Mouse (Mus musculus): ENCODE results near the gene Izumo4. TPM values are rescaled to one million over a fixed set of nuclear protein-coding genes. Genes with fewer than 3 reads are reported as not detected.

Izumo4 gene
- polyA plus RNA-seq, 1 experiment, result 11.0 TPM

DNA sequence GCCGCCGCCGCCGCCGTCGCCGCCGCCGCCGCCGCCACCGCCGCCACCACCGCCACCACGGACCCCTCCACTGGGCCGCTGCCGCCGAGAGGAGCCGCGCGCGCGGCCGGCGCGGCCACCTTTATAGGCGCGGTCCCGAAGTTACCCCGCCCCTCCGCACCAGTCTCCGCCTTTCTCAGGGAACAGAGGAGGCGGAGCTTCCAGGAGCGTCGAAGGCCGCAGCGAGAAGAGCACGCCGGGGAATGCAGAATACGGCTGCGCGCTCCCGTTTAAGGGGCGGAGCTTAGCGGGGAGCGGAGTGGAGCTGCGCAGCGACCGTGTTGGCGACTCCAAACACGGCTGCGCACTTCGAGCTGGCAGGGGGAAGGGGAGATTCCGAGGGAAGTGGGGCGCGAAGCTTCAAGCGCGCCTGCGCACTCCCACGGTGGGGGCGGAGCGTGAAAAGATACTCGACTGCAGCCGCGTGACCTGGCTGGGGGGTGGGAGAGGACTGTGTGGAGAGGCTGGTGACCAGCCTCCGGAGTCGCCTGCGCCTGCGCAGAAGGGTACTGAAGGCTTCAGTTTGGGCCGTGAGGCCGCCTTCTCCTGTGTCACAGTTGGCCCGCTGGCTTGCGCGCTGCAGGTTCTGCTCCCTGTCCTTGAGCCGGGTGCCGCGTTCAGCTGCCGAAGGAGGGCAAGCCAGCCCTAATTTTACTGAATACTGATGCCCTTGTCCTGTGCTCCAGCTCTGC lies 25.6 kb upstream of the Izumo4 start:
- Histone ChIP-seq H3K4me1 (ENCODE audit: control insufficient read depth, insufficient read depth, low read length) (peaks cover 49% of the 10 kb centered on the region), H3K4me3 (ENCODE audit: insufficient read depth, low read length) (peak overlapping the region; percentile 76), H3K27ac (ENCODE audit: insufficient read depth, low read depth, low read length) (peak overlapping the region; percentile 99)
- peak; percentile 80; the same call in 1 of the 2 replicates for TF ChIP-seq POLR2A (IDR thresholded peaks at IDR 0.05; ENCODE audit: borderline replicate concordance, low read depth, low read length)
- no peak for TF ChIP-seq CTCF (IDR thresholded peaks at IDR 0.05; ENCODE audit: low read depth, low read length)

- H3K4me3 ChIP-seq (ENCODE audit: insufficient read depth, low read length), result peak overlapping the region; percentile 76
- H3K27ac ChIP-seq (ENCODE audit: insufficient read depth, low read depth, low read length), result peak overlapping the region; percentile 99
Measured at GRCm38 (mm10) chr10:80677128-80677875, 24.7 kb upstream of the Izumo4 start.

DNA sequence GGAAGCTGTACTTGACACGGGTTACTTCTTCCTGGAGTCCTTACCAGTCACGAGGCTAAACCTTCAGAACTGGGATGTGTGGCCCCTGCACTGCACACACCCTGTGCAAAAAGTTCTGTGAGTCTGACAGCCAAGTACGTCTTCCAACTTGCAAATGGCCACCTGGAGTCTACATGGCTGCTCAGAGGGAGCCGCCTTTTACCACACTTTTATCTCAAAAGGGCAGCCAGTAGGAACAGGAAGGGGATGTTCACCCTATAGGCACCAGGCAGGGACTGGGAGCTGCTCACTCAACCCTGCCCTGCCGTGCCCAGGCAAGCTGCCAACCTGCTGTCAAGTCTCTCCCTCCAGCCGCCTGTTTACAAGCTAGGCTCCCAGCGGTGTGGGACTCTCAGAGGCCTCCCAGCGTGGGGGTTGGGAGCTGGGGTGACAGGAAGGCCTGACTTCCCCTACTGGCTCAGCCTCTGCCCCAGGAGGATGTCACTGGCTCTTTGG lies 24.0 kb upstream of the Izumo4 start, which contains the start of gene Mknk2:
Gene Mknk2, minus strand, starts transcription at position 171 of the 495 bp plus-strand sequence.
- H3K4me3 ChIP-seq (ENCODE audit: insufficient read depth, low read length), result peak within 1 kb of the TSS; percentile 76
- H3K4me1 ChIP-seq (ENCODE audit: control insufficient read depth, insufficient read depth, low read length), result peaks cover 41% of the 10 kb centered on the region
- H3K27ac ChIP-seq (ENCODE audit: insufficient read depth, low read depth, low read length), result peak within 1 kb of the TSS; percentile 99
- TF ChIP-seq CTCF (IDR thresholded peaks at IDR 0.05; ENCODE audit: low read depth, low read length), result no peak

More at GRCm38 (mm10) chr10:80677128-80677875, 24.7 kb upstream of the Izumo4 start:
- H3K4me1 ChIP-seq (ENCODE audit: control insufficient read depth, insufficient read depth, low read length), result peaks cover 48% of the 10 kb centered on the region
- TF ChIP-seq CTCF (IDR thresholded peaks at IDR 0.05; ENCODE audit: low read depth, low read length) (no peak; the same call in 1 of the 2 replicates), POLR2A (IDR thresholded peaks at IDR 0.05; ENCODE audit: borderline replicate concordance, low read depth, low read length) (peak; percentile 56; the same call in 1 of the 2 replicates)

DNA sequence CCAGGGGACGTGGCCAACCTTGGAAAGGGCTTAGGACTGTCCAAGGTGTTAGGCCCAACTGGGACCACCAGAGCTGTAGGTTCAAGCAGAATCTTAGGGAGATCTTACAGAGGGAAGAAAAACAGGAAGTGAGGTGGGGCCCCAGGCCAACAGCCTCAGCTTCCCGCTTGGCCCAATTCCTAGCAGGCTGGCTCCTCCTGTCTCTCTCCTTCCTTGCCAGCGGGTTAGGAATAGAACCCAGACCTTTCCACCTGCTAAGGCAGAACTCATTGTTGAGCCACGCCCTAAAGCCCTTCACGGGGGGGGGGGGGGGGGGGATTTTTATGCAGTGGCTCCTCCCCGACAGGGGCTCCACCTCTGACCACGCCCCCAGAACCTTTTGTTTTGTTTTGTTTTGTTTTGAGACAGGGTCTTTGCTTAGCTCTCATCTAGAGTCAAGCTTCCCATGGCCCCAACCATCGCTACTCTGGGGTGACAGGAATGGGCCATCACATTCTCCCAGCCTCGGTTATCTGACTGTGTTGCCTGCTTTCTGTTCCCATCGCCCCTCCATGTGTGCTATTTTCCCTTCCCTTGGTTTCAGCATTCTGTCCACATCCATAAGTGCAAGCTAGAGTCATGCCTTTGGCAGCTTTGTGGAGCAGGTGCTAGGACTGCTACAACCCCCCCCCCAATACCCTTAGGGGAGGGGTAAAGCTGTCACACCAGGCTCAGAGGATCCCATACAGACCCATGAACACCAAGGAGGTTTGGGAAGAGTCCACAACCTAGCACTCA lies 23.2 kb upstream of the Izumo4 start:
- no peak for TF ChIP-seq CTCF (IDR thresholded peaks at IDR 0.05; ENCODE audit: low read depth, low read length)
- TF ChIP-seq POLR2A (IDR thresholded peaks at IDR 0.05; ENCODE audit: borderline replicate concordance, low read depth, low read length), result no peak
- Histone ChIP-seq H3K4me1 (ENCODE audit: control insufficient read depth, insufficient read depth, low read length) (peaks cover 33% of the 10 kb centered on the region), H3K27ac (ENCODE audit: insufficient read depth, low read depth, low read length) (peak overlapping the region; percentile 99), H3K4me3 (ENCODE audit: insufficient read depth, low read length) (peak overlapping the region; percentile 32)

GRCm38 (mm10) chr10:80679556-80680259 lies 22.3 kb upstream of the Izumo4 start:
- no peak for TF ChIP-seq CTCF (IDR thresholded peaks at IDR 0.05; ENCODE audit: low read depth, low read length)
- TF ChIP-seq POLR2A (IDR thresholded peaks at IDR 0.05; ENCODE audit: borderline replicate concordance, low read depth, low read length), result no peak
- Histone ChIP-seq H3K27ac (ENCODE audit: insufficient read depth, low read depth, low read length) (peak overlapping the region; percentile 99), H3K4me1 (ENCODE audit: control insufficient read depth, insufficient read depth, low read length) (peaks cover 29% of the 10 kb centered on the region), H3K4me3 (ENCODE audit: insufficient read depth, low read length) (no peak overlapping the region)

DNA sequence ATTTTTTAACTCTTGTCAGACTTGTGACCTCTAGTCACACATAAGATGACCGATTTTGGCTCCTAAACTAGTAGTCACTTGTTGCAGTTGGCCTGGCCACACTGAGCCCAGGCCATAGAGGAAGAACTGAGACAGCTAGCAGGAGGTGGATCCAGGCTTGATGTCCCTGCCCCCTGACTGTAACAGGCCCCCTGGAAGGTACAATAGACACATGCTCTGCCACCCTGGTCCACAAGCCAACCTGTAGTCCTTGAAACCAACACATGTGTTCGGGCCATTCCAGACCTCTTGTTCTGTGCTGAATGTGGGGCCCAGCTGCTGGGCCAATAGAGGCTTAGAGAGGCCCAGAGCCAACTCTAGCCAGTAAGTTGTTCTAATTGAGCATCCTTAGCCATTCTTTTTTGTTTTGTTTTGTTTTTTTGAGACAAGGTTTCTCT lies 21.7 kb upstream of the Izumo4 start:
- Histone ChIP-seq H3K27ac (ENCODE audit: insufficient read depth, low read depth, low read length) (peak overlapping the region; percentile 99), H3K4me1 (ENCODE audit: control insufficient read depth, insufficient read depth, low read length) (peaks cover 29% of the 10 kb centered on the region), H3K4me3 (ENCODE audit: insufficient read depth, low read length) (no peak overlapping the region)
- TF ChIP-seq POLR2A (IDR thresholded peaks at IDR 0.05; ENCODE audit: borderline replicate concordance, low read depth, low read length) (no peak), CTCF (IDR thresholded peaks at IDR 0.05; ENCODE audit: low read depth, low read length) (no peak)

DNA sequence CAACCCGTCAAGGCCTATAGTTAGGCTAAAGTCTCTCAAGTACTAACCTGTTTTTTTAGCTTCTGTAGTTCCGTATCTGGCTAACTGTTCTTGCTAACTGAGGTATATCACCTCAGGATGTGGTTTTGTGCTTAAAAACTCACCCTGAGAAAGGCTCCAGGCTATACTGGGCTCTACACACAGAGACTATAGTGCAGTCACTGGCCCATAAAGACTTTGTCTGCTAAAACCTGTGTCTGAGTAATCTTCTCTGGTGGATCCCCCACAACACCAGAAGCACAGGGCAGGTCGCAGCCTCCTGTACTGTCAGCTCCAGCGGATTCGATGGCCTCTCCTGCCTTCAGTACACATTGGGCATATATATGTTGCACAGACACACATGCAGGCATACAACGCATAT lies 20.0 kb upstream of the Izumo4 start:
- TF ChIP-seq CTCF (IDR thresholded peaks at IDR 0.05; ENCODE audit: low read depth, low read length), result no peak
- TF ChIP-seq POLR2A (IDR thresholded peaks at IDR 0.05; ENCODE audit: borderline replicate concordance, low read depth, low read length), result no peak
- H3K4me1 ChIP-seq (ENCODE audit: control insufficient read depth, insufficient read depth, low read length), result peaks cover 29% of the 10 kb centered on the region
- no peak overlapping the region for H3K27ac ChIP-seq (ENCODE audit: insufficient read depth, low read depth, low read length)
- no peak overlapping the region for H3K4me3 ChIP-seq (ENCODE audit: insufficient read depth, low read length)

DNA sequence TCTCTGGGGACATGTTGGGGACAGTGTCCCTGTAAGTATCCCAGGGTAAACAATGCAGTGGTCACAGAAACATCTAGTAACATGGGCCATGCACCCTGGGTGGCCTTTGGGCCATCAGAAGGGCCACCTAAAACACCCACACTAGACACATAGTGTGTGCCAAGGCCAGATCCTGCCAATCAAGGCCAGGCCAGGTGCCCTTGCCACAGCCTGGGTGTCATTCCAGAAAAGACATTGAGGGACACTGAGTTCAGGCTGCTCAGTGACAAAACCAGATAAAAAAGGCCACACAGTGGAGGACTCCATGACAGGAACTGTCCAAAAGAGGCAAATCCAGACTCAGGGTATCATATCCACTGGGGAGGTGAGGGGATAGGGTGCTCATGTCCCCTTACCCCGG lies 18.3 kb upstream of the Izumo4 start:
- TF ChIP-seq POLR2A (IDR thresholded peaks at IDR 0.05; ENCODE audit: borderline replicate concordance, low read depth, low read length) (no peak), CTCF (IDR thresholded peaks at IDR 0.05; ENCODE audit: low read depth, low read length) (no peak)
- Histone ChIP-seq H3K4me1 (ENCODE audit: control insufficient read depth, insufficient read depth, low read length) (peaks cover 24% of the 10 kb centered on the region), H3K27ac (ENCODE audit: insufficient read depth, low read depth, low read length) (no peak overlapping the region), H3K4me3 (ENCODE audit: insufficient read depth, low read length) (no peak overlapping the region)

- H3K4me1 ChIP-seq (ENCODE audit: control insufficient read depth, insufficient read depth, low read length), result peaks cover 19% of the 10 kb centered on the region
- no peak overlapping the region for H3K27ac ChIP-seq (ENCODE audit: insufficient read depth, low read depth, low read length)
- TF ChIP-seq CTCF (IDR thresholded peaks at IDR 0.05; ENCODE audit: low read depth, low read length) (peak; percentile 36; the same call in 1 of the 2 replicates), POLR2A (IDR thresholded peaks at IDR 0.05; ENCODE audit: borderline replicate concordance, low read depth, low read length) (no peak)
- no peak overlapping the region for H3K4me3 ChIP-seq (ENCODE audit: insufficient read depth, low read length)
Measured at GRCm38 (mm10) chr10:80684214-80684613, 17.8 kb upstream of the Izumo4 start.

All from bone marrow macrophage, adult 2 months (primary cell).